Mouse (Mus musculus) kidney, adult 18-20 months (tissue): ENCODE results near the gene Myo18b.

Experiments used
- DNase-seq: peaks from one replicate; pipeline ENCODE4 v3.0.0; 2021

Myo18b gene

GRCm38 (mm10) chr5:112744571-112744970 is 151.6 kb downstream of the Myo18b start:
- no peak for DNase-seq

- DNase-seq, result no peak
Observed at GRCm38 (mm10) chr5:112743121-112743520, 153.0 kb downstream of the Myo18b start.

GRCm38 (mm10) chr5:112740651-112741050 is 155.5 kb downstream of the Myo18b start:
- no peak for DNase-seq

- no peak for DNase-seq
Observed at GRCm38 (mm10) chr5:112735040-112735439, 161.1 kb downstream of the Myo18b start.

- DNase-seq, result no peak
Observed at GRCm38 (mm10) chr5:112730604-112731003, 165.6 kb downstream of the Myo18b start.

- DNase-seq, result no peak
Observed at GRCm38 (mm10) chr5:112728432-112728831, 167.7 kb downstream of the Myo18b start.

- DNase-seq, result peak; percentile 64
Observed at GRCm38 (mm10) chr5:112718655-112719306, 177.4 kb downstream of the Myo18b start.

- DNase-seq, result no peak
Observed at GRCm38 (mm10) chr5:112714679-112715446, 181.3 kb downstream of the Myo18b start.

GRCm38 (mm10) chr5:112709831-112710230 is 186.3 kb downstream of the Myo18b start:
- no peak for DNase-seq

- DNase-seq, result no peak
Observed at GRCm38 (mm10) chr5:112708441-112708840, 187.7 kb downstream of the Myo18b start.

GRCm38 (mm10) chr5:112707478-112707877 is 188.7 kb downstream of the Myo18b start:
- no peak for DNase-seq

GRCm38 (mm10) chr5:112700794-112701193 is 195.4 kb downstream of the Myo18b start:
- DNase-seq, result no peak

- DNase-seq, result no peak
Observed at GRCm38 (mm10) chr5:112696683-112697082, 199.5 kb downstream of the Myo18b start.

- no peak for DNase-seq
Observed at GRCm38 (mm10) chr5:112695254-112695711, 200.9 kb downstream of the Myo18b start.

- no peak for DNase-seq
Observed at GRCm38 (mm10) chr5:112693286-112693849, 202.8 kb downstream of the Myo18b start.

- no peak for DNase-seq
Observed at GRCm38 (mm10) chr5:112687100-112687818, 208.9 kb downstream of the Myo18b start.

- no peak for DNase-seq
Observed at GRCm38 (mm10) chr5:112686309-112687099, 209.7 kb downstream of the Myo18b start.

GRCm38 (mm10) chr5:112679251-112679650 is 216.9 kb downstream of the Myo18b start:
- DNase-seq, result no peak

- no peak for DNase-seq
Observed at GRCm38 (mm10) chr5:112678153-112678552, 218.0 kb downstream of the Myo18b start.

- DNase-seq, result no peak
Observed at GRCm38 (mm10) chr5:112674806-112675205, 221.4 kb downstream of the Myo18b start.

GRCm38 (mm10) chr5:112672457-112672856 is 223.7 kb downstream of the Myo18b start:
- no peak for DNase-seq

GRCm38 (mm10) chr5:112671961-112672360 is 224.2 kb downstream of the Myo18b start:
- no peak for DNase-seq
